Mouse (Mus musculus) MEL (cell line): ENCODE results near the gene Lrsam1. TPM values are rescaled to one million over a fixed set of nuclear protein-coding genes. Genes with fewer than 3 reads are reported as not detected.

Experiments used
- DNase-seq: peaks from one replicate; pipeline ENCODE4 v3.0.0; 2011; ENCODE audit warnings: low read depth, low spot score
- H3K27ac ChIP-seq: 2 replicates; pipeline ENCODE4 v1.5.1; 2012; ENCODE audit warnings: low read depth, mild to moderate bottlenecking, control low read depth, low read length, moderate library complexity; ENCODE audit not compliant: control insufficient read depth
- H3K27me3 ChIP-seq, 2 experiments: fragments of 150-350 bp in 1 of 2; sonication (generic) in 1 of 2; 2 replicates each; pipeline ENCODE4 v1.6.1; 2012; ENCODE audit warnings: low read length in 2 of 2, mild to moderate bottlenecking in 2 of 2, improper control_type of control experiment in 1 of 2, moderate library complexity in 1 of 2; ENCODE audit not compliant: insufficient read depth in 2 of 2, control insufficient read depth in 1 of 2
- H3K36me3 ChIP-seq, 2 experiments: 2 replicates each; pipeline ENCODE4 v1.6.1; 2012 to 2014; ENCODE audit warnings: low read length in 2 of 2, improper control_type of control experiment in 1 of 2, inconsistent platforms in 1 of 2, mild to moderate bottlenecking in 1 of 2; ENCODE audit not compliant: insufficient read depth in 2 of 2, control insufficient read depth in 1 of 2
- H3K4me1 ChIP-seq, 2 experiments: fragments of 150-350 bp in 1 of 2; sonication (generic) in 1 of 2; 2 replicates each; pipeline ENCODE4 v1.6.1; 2012; ENCODE audit warnings: low read length in 2 of 2, improper control_type of control experiment in 1 of 2, mild to moderate bottlenecking in 1 of 2; ENCODE audit not compliant: insufficient read depth in 2 of 2, control insufficient read depth in 1 of 2
- H3K4me3 ChIP-seq, 2 experiments: fragments of 150-350 bp in 1 of 2; sonication (generic) in 1 of 2; 2 replicates each; pipeline ENCODE4 v1.5.1; 2012; ENCODE audit warnings: low read depth in 2 of 2, low read length in 2 of 2, mild to moderate bottlenecking in 2 of 2, moderate library complexity in 2 of 2, control low read depth in 1 of 2, improper control_type of control experiment in 1 of 2; ENCODE audit not compliant: control insufficient read depth in 1 of 2, insufficient read depth in 1 of 2
- H3K79me2 ChIP-seq: 2 replicates; pipeline ENCODE4 v1.6.1; 2012; ENCODE audit warnings: mild to moderate bottlenecking, low read length, moderate library complexity; ENCODE audit not compliant: control insufficient read depth, poor library complexity, insufficient read depth
- H3K9ac ChIP-seq: 2 replicates; pipeline ENCODE4 v1.6.1; 2012; ENCODE audit warnings: low read depth, mild to moderate bottlenecking, control low read depth, low read length, moderate library complexity; ENCODE audit not compliant: control insufficient read depth, poor library complexity, severe bottlenecking
- H3K9me3 ChIP-seq: fragments of 150-350 bp; sonication (generic); replicated peaks from 2 replicates; pipeline ENCODE4 v1.6.1; 2012; ENCODE audit warnings: mild to moderate bottlenecking, low read length, improper control_type of control experiment, moderate library complexity; ENCODE audit not compliant: insufficient read depth
- CHD2 ChIP-seq: IDR thresholded peaks from 2 replicates; pipeline ENCODE4 v1.6.1; 2011; ENCODE audit warnings: low read length, improper control_type of control experiment
- E2F4 ChIP-seq: IDR thresholded peaks from 2 replicates; pipeline ENCODE4 v1.6.1; 2011; ENCODE audit warnings: low read depth, low read length, improper control_type of control experiment, borderline replicate concordance
- EP300 ChIP-seq, 2 experiments: IDR thresholded peaks; 2 replicates each; pipeline ENCODE4 v1.6.1; 2011; ENCODE audit warnings: improper control_type of control experiment in 2 of 2, low read length in 2 of 2, low read depth in 1 of 2, mild to moderate bottlenecking in 1 of 2
- GATA1 ChIP-seq: IDR thresholded peaks from 2 replicates; pipeline ENCODE4 v1.6.1; 2011; ENCODE audit warnings: low read depth, low read length, improper control_type of control experiment
- HCFC1 ChIP-seq: IDR thresholded peaks from 2 replicates; pipeline ENCODE4 v1.6.1; 2012; ENCODE audit warnings: low read depth, mild to moderate bottlenecking, inconsistent platforms, low read length, improper control_type of control experiment, moderate library complexity
- MAX ChIP-seq: IDR thresholded peaks from 2 replicates; pipeline ENCODE4 v1.6.1; 2011; ENCODE audit warnings: low read length, improper control_type of control experiment
- MAZ ChIP-seq: IDR thresholded peaks from 2 replicates; pipeline ENCODE4 v1.6.1; 2012; ENCODE audit warnings: low read depth, mild to moderate bottlenecking, inconsistent platforms, low read length, improper control_type of control experiment
- MXI1 ChIP-seq: IDR thresholded peaks from 2 replicates; pipeline ENCODE4 v1.6.1; 2011; ENCODE audit warnings: mild to moderate bottlenecking, low read depth, low read length, improper control_type of control experiment
- MYB ChIP-seq: IDR thresholded peaks from 2 replicates; pipeline ENCODE4 v1.6.1; 2011; ENCODE audit warnings: mild to moderate bottlenecking, low read depth, low read length, improper control_type of control experiment
- POLR2AphosphoS5 ChIP-seq: IDR thresholded peaks from 2 replicates; pipeline ENCODE4 v1.6.1; 2012; ENCODE audit warnings: low read depth, borderline replicate concordance, mild to moderate bottlenecking, inconsistent platforms, low read length, moderate library complexity, mixed read lengths
- RAD21 ChIP-seq: IDR thresholded peaks from 2 replicates; pipeline ENCODE4 v1.6.1; 2011; ENCODE audit warnings: mild to moderate bottlenecking, low read depth, low read length, improper control_type of control experiment
- SIN3A ChIP-seq: IDR thresholded peaks from 2 replicates; pipeline ENCODE4 v1.6.1; 2012; ENCODE audit warnings: low read length, improper control_type of control experiment, inconsistent platforms
- TAL1 ChIP-seq: IDR thresholded peaks from 2 replicates; pipeline ENCODE4 v1.6.1; 2012; ENCODE audit warnings: mild to moderate bottlenecking, inconsistent platforms, low read length, moderate library complexity, mixed read lengths
- TCF12 ChIP-seq: IDR thresholded peaks from 2 replicates; pipeline ENCODE4 v1.6.1; 2014; ENCODE audit warnings: low read depth, mild to moderate bottlenecking, inconsistent platforms, low read length, improper control_type of control experiment, moderate library complexity
- USF2 ChIP-seq, 2 experiments: IDR thresholded peaks; 2 replicates each; pipeline ENCODE4 v1.6.1; 2011 to 2012; ENCODE audit warnings: improper control_type of control experiment in 2 of 2, low read length in 2 of 2, borderline replicate concordance in 1 of 2, inconsistent platforms in 1 of 2, low read depth in 1 of 2, mild to moderate bottlenecking in 1 of 2; ENCODE audit not compliant: insufficient read depth in 1 of 2
- ZC3H11A ChIP-seq: IDR thresholded peaks from 2 replicates; pipeline ENCODE4 v1.6.1; 2012; ENCODE audit warnings: low read depth, mild to moderate bottlenecking, inconsistent platforms, low read length, improper control_type of control experiment
- ZMIZ1 ChIP-seq: IDR thresholded peaks from 2 replicates; pipeline ENCODE4 v1.6.1; 2012; ENCODE audit warnings: low read depth, mild to moderate bottlenecking, inconsistent platforms, low read length, improper control_type of control experiment, moderate library complexity
- polyA plus RNA-seq, 2 experiments: library from polyadenylated mRNA; stranded (reverse) in 1 of 2; unstranded in 1 of 2; fragments of >175 nt in 1 of 2; fragments of >200 nt in 1 of 2; gene quantifications; 2 replicates each; pipeline versions ENCODE4 v1.2.1 to v1.2.4; 2012; ENCODE audit warnings: low replicate concordance in 2 of 2, low read depth in 1 of 2; ENCODE audit not compliant: insufficient read length in 2 of 2, insufficient read depth in 1 of 2, missing spikeins in 1 of 2
- total RNA-seq: library from RNA; depleted of rRNA; stranded (reverse); fragments of 300-350 nt; gene quantifications from 2 replicates; pipeline ENCODE4 v1.2.3, GENCODE M21; 2012

The Lrsam1 gene
- total and polyA plus RNA-seq, 3 experiments, result 14.2 to 17.9 TPM; not detected in 1

DNA sequence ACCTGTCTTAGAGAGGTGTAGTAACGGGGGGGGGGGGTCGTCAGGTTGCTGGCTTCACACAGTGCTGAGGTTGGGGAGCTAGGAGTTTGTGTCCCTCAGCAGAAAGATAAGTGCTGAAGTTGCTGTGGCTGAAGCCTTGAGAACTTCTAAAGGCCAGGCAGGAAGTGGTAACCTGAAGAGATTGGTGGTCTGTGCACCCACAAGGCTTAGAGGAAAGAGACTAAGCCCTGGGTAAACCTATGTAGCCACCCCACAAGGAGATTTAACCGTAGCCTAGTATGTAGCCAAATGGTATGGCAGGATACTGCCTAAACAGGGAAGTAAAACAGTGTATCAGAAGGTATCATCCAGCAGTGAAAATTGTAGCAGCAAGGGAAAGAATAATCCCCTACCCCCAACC lies 71.1 kb downstream of the Lrsam1 start:
- H3K36me3 ChIP-seq, result peaks cover 0 to 36% of the 10 kb centered on the region in 2 experiments; a peak in 2 of 4 replicates
- no peaks in the 10 kb centered on the region for H3K9me3 ChIP-seq
- no peak overlapping the region for H3K9ac ChIP-seq
- no peak overlapping the region for H3K4me3 ChIP-seq
- H3K27ac ChIP-seq, result no peak overlapping the region
- TF ChIP-seq MAX (no peak), HCFC1 (no peak), POLR2AphosphoS5 (no peak), ZC3H11A (no peak), USF2 (IDR thresholded peaks at IDR 0.05; ENCODE audit: borderline replicate concordance in 1 of 2, insufficient read depth in 1 of 2, low read depth in 1 of 2, low read length in 2 of 2) (no peak)
- DNase-seq, result peak; percentile 32
- no peaks in the 10 kb centered on the region for H3K79me2 ChIP-seq
- H3K27me3 ChIP-seq, result no peaks in the 10 kb centered on the region
- H3K4me1 ChIP-seq, result peaks cover 18 to 41% of the 10 kb centered on the region in 2 experiments

DNA sequence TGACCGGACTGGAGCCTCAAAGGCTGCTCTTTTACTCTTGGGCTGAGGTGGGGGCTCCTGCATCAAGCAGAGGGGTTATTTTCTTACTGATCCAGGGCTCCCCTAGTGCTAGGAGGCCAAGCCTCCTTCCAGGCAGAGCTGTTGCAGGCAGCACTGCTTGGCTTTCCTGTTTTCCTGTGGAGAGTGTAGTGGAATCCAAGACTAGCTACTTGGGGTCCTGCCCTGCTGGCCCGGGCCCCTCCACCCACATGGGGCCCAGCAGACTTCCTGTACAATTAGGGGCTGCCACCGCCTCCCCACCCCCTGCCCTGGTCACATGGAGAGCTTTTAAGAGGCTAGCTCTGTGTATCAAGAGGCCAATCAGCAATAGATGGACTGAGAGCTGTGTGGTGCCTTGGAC lies 72.9 kb downstream of the Lrsam1 start:
- Histone ChIP-seq H3K27ac (no peak overlapping the region), H3K79me2 (no peaks in the 10 kb centered on the region), H3K36me3 (peaks cover 0 to 20% of the 10 kb centered on the region in 2 experiments; a peak in 2 of 4 replicates), H3K4me3 (no peak overlapping the region), H3K4me1 (peaks cover 7 to 26% of the 10 kb centered on the region in 2 experiments), H3K9ac (no peak overlapping the region), H3K9me3 (no peaks in the 10 kb centered on the region), H3K27me3 (no peaks in the 10 kb centered on the region)
- TF ChIP-seq TCF12, result no peak
- TF ChIP-seq TAL1, result no peak
- no peak for TF ChIP-seq MYB
- no peak for TF ChIP-seq RAD21
- TF ChIP-seq SIN3A, result no peak
- no peak for TF ChIP-seq USF2 (IDR thresholded peaks at IDR 0.05; ENCODE audit: borderline replicate concordance in 1 of 2, insufficient read depth in 1 of 2, low read depth in 1 of 2, low read length in 2 of 2)
- no peak for TF ChIP-seq MXI1
- TF ChIP-seq CHD2, result no peak
- TF ChIP-seq GATA1, result no peak
- TF ChIP-seq EP300 (IDR thresholded peaks at IDR 0.05; ENCODE audit: low read depth in 1 of 2, low read length in 2 of 2), result no peak
- TF ChIP-seq E2F4, result no peak
- no peak for TF ChIP-seq ZMIZ1
- TF ChIP-seq MAZ, result no peak
- DNase-seq, result no peak
